Mouse (Mus musculus) gastrocnemius, adult 2 months (tissue): ENCODE data around the gene Rusc2. TPM values are rescaled to one million over a fixed set of nuclear protein-coding genes. Genes with fewer than 3 reads are reported as not detected.

ENCODE experiments used
- DNase-seq: peaks from one replicate; pipeline ENCODE4 v3.0.0; 2022
- H3K27ac ChIP-seq: fragments of 200-600 bp; 2 replicates; pipeline ENCODE4 v1.8.1; 2022; ENCODE audit warnings: mild to moderate bottlenecking
- H3K4me3 ChIP-seq: fragments of 200-600 bp; 2 replicates; pipeline ENCODE4 v1.8.1; 2022; ENCODE audit warnings: mild to moderate bottlenecking, moderate library complexity
- CTCF ChIP-seq: fragments of 200-600 bp; IDR thresholded peaks from 2 replicates; pipeline ENCODE4 v1.8.1; 2022; ENCODE audit warnings: antibody characterized with exemption, mild to moderate bottlenecking, moderate library complexity
- intact Hi-C: fragments of 180-260 bp; cut with DNase I; formaldehyde crosslinking; loops from one replicate; pipeline ENCODE4 v1.15.1; 2025
- total RNA-seq, 2 experiments: library from RNA; stranded (reverse); gene quantifications; 2 replicates each; pipeline ENCODE4 v1.2.3; 2021

Rusc2 gene
- total RNA-seq, 2 experiments from 2014 or later = 19.0 to 29.6 TPM

GRCm38 (mm10) chr4:43463102-43463501 is 81.3 kb downstream of the Rusc2 start:
- no peak for DNase-seq
- intact Hi-C loops = no loop called here
- Histone ChIP-seq H3K27ac (no peak overlapping the region), H3K4me3 (no peak overlapping the region)
- no peak for TF ChIP-seq CTCF

- TF ChIP-seq CTCF = no peak
- Histone ChIP-seq H3K4me3 (no peak overlapping the region), H3K27ac (no peak overlapping the region)
- intact Hi-C loops = no loop called here
- no peak for DNase-seq
Observed at GRCm38 (mm10) chr4:43465935-43466334, 84.2 kb downstream of the Rusc2 start.

GRCm38 (mm10) chr4:43466872-43467271 is 85.1 kb downstream of the Rusc2 start:
- intact Hi-C loops = no loop called here
- TF ChIP-seq CTCF = no peak
- H3K27ac ChIP-seq = no peak overlapping the region

GRCm38 (mm10) chr4:43470301-43470700 is 88.5 kb downstream of the Rusc2 start:
- Histone ChIP-seq H3K27ac (no peak overlapping the region), H3K4me3 (no peak overlapping the region)
- DNase-seq = no peak
- intact Hi-C loops = no loop called here
- no peak for TF ChIP-seq CTCF

More at GRCm38 (mm10) chr4:43466872-43467271, 85.1 kb downstream of the Rusc2 start:
- DNase-seq = no peak
- no peak overlapping the region for H3K4me3 ChIP-seq

GRCm38 (mm10) chr4:43473636-43474035 is 91.9 kb downstream of the Rusc2 start:
- no peak for DNase-seq
- Histone ChIP-seq H3K27ac (no peak overlapping the region), H3K4me3 (no peak overlapping the region)
- no peak for TF ChIP-seq CTCF
- intact Hi-C loops = no loop called here

- TF ChIP-seq CTCF = peak; percentile 26; the same call in 1 of the 2 replicates
- DNase-seq = no peak
- intact Hi-C loops = no loop called here
- Histone ChIP-seq H3K4me3 (no peak overlapping the region), H3K27ac (no peak overlapping the region)
Observed at GRCm38 (mm10) chr4:43476604-43477003, 94.8 kb downstream of the Rusc2 start.

Other genes starting within 250 kb of the Rusc2 start
- gene Atp8b5, start 114.8 kb upstream of the Rusc2 start, total RNA-seq = under 1 TPM in 1 of 2 experiments, not detected in 1; 0.06 TPM
- not detected for gene Fam166b, start 47.2 kb downstream of the Rusc2 start, total RNA-seq
- gene Tesk1, start 60.0 kb downstream of the Rusc2 start, total RNA-seq = 10 to 100 TPM; 55.7 to 57.8 TPM
- not detected for gene Cd72, start 72.6 kb downstream of the Rusc2 start, total RNA-seq
- not detected for gene Sit1, start 101.8 kb downstream of the Rusc2 start, total RNA-seq
- 10 to 100 TPM; 26.3 to 27.8 TPM for gene Ccdc107, start 110.9 kb downstream of the Rusc2 start, total RNA-seq
- not detected for gene Arhgef39, start 117.7 kb downstream of the Rusc2 start, total RNA-seq
- gene Car9, start 125.0 kb downstream of the Rusc2 start, total RNA-seq = 1 to 10 TPM; 3.7 to 4.8 TPM
- gene Tpm2, start 141.8 kb downstream of the Rusc2 start, total RNA-seq = over 10,000 TPM in 1 of 2 experiments, 1,000 to 10,000 TPM in 1; 4,293 to 10,756 TPM
- gene Creb3, start 180.4 kb downstream of the Rusc2 start, total RNA-seq = 10 to 100 TPM; 40.3 to 47.4 TPM
- 10 to 100 TPM; 52.3 to 62.4 TPM for gene Tln1, start 180.7 kb downstream of the Rusc2 start, total RNA-seq
- gene Rgp1, start 196.7 kb downstream of the Rusc2 start, total RNA-seq = 10 to 100 TPM; 20.0 to 24.3 TPM
- gene Gba2, start 196.9 kb downstream of the Rusc2 start, total RNA-seq = 1 to 10 TPM; 4.8 to 5.5 TPM
- gene Msmp, start 202.5 kb downstream of the Rusc2 start, total RNA-seq = under 1 TPM in 1 of 2 experiments, not detected in 1; 0.45 TPM
- 10 to 100 TPM; 32.4 to 51.4 TPM for gene Npr2, start 250.0 kb downstream of the Rusc2 start, total RNA-seq